Mouse (Mus musculus): Measurements from ENCODE around the gene Dlg2. TPM values are rescaled to one million over a fixed set of nuclear protein-coding genes. Genes with fewer than 3 reads are reported as not detected.

Dlg2 gene
- total RNA-seq, 2 experiments from 2014 or later = 295 to 301 TPM

- intact Hi-C loops (cut with DNase I) = no loop called here
- no peak overlapping the region for H3K4me3 ChIP-seq
- DNase-seq (ENCODE audit: extremely low spot score in 1 of 2, low spot score in 2 of 2) = no peak
- peak overlapping the region; percentile 54 for H3K27ac ChIP-seq
- no peak for TF ChIP-seq CTCF (IDR thresholded peaks at IDR 0.05)
These were observed 907.4 kb downstream of the Dlg2 start for GRCm38 (mm10) chr7:91383873-91384272.

- Histone ChIP-seq H3K4me3 (no peak overlapping the region), H3K27ac (peak overlapping the region; percentile 38)
- intact Hi-C loops (cut with DNase I) = loop anchor here (5.0 kb wide), 1 partner anchor 33 kb away; no protein-coding TSS in a partner anchor
- DNase-seq (ENCODE audit: extremely low spot score in 1 of 2, low spot score in 2 of 2) = no peak
- no peak for TF ChIP-seq CTCF (IDR thresholded peaks at IDR 0.05)
These were observed 912.8 kb downstream of the Dlg2 start for GRCm38 (mm10) chr7:91389272-91389671.

GRCm38 (mm10) chr7:91397827-91398226 lies 921.4 kb downstream of the Dlg2 start:
- TF ChIP-seq CTCF (IDR thresholded peaks at IDR 0.05) = no peak
- intact Hi-C loops (cut with DNase I) = no loop called here
- Histone ChIP-seq H3K4me3 (no peak overlapping the region), H3K27ac (no peak overlapping the region)
- no peak for DNase-seq (ENCODE audit: extremely low spot score in 1 of 2, low spot score in 2 of 2)

GRCm38 (mm10) chr7:91412109-91412508 lies 935.6 kb downstream of the Dlg2 start:
- Histone ChIP-seq H3K27ac (peak overlapping the region; percentile 42), H3K4me3 (no peak overlapping the region)
- TF ChIP-seq CTCF (IDR thresholded peaks at IDR 0.05) = no peak; the same call in 1 of the 2 replicates
- intact Hi-C loops (cut with DNase I) = loop anchor here (5.0 kb wide), 1 partner anchor 115 kb away; no protein-coding TSS in a partner anchor
- DNase-seq (ENCODE audit: extremely low spot score in 1 of 2, low spot score in 2 of 2) = no peak

- intact Hi-C loops (cut with DNase I) = loop anchor here (5.0 kb wide), 1 partner anchor 117 kb away; no protein-coding TSS in a partner anchor
- no peak for TF ChIP-seq CTCF (IDR thresholded peaks at IDR 0.05)
- no peak for DNase-seq (ENCODE audit: extremely low spot score in 1 of 2, low spot score in 2 of 2)
- H3K4me3 ChIP-seq = no peak overlapping the region
- H3K27ac ChIP-seq = peak overlapping the region; percentile 13
These were observed 937.7 kb downstream of the Dlg2 start for GRCm38 (mm10) chr7:91414150-91414549.

- TF ChIP-seq CTCF (IDR thresholded peaks at IDR 0.05) = no peak
- intact Hi-C loops (cut with DNase I) = loop anchor here (5.0 kb wide), 1 partner anchor 117 kb away; no protein-coding TSS in a partner anchor
- no peak overlapping the region for H3K4me3 ChIP-seq
- no peak for DNase-seq (ENCODE audit: extremely low spot score in 1 of 2, low spot score in 2 of 2)
- peak overlapping the region; percentile 13 for H3K27ac ChIP-seq
These were observed 938.3 kb downstream of the Dlg2 start for GRCm38 (mm10) chr7:91414749-91415148.

GRCm38 (mm10) chr7:91420215-91420614 lies 943.7 kb downstream of the Dlg2 start:
- no peak for DNase-seq (ENCODE audit: extremely low spot score in 1 of 2, low spot score in 2 of 2)
- intact Hi-C loops (cut with DNase I) = loop anchor here (5.0 kb wide), 2 partner anchors 33 to 48 kb away; no protein-coding TSS in a partner anchor
- no peak for TF ChIP-seq CTCF (IDR thresholded peaks at IDR 0.05)
- H3K27ac ChIP-seq = peak overlapping the region; percentile 66
- no peak overlapping the region for H3K4me3 ChIP-seq

- no peak overlapping the region; the same call in 1 of the 2 replicates for H3K27ac ChIP-seq
- intact Hi-C loops (cut with DNase I) = loop anchor here (5.0 kb wide), 2 partner anchors 36 to 51 kb away; no protein-coding TSS in a partner anchor
These were observed 947.3 kb downstream of the Dlg2 start for GRCm38 (mm10) chr7:91423784-91424183.

GRCm38 (mm10) chr7:91429712-91430275 lies 953.3 kb downstream of the Dlg2 start:
- peak overlapping the region; percentile 16; the same call in 1 of the 2 replicates for H3K27ac ChIP-seq
- intact Hi-C loops (cut with DNase I) = loop anchor here (2.0 to 10.0 kb wide), 5 partner anchors 167 to 917 kb away; no protein-coding TSS in a partner anchor
- DNase-seq (ENCODE audit: extremely low spot score in 1 of 2, low spot score in 2 of 2) = no peak
- no peak for TF ChIP-seq CTCF (IDR thresholded peaks at IDR 0.05)
- H3K4me3 ChIP-seq = no peak overlapping the region

More at GRCm38 (mm10) chr7:91423784-91424183, 947.3 kb downstream of the Dlg2 start:
- no peak for TF ChIP-seq CTCF (IDR thresholded peaks at IDR 0.05)
- H3K4me3 ChIP-seq = no peak overlapping the region
- no peak for DNase-seq (ENCODE audit: extremely low spot score in 1 of 2, low spot score in 2 of 2)

- TF ChIP-seq CTCF (IDR thresholded peaks at IDR 0.05) = peak; percentile 98
- Histone ChIP-seq H3K27ac (peak overlapping the region; percentile 37; the same call in 1 of the 2 replicates), H3K4me3 (peak overlapping the region; percentile 27)
- DNase-seq (ENCODE audit: extremely low spot score in 1 of 2, low spot score in 2 of 2) = peak; percentile 59 to 68
- intact Hi-C loops (cut with DNase I) = loop anchor here (2.0 to 10.0 kb wide), 5 partner anchors 169 to 919 kb away; no protein-coding TSS in a partner anchor
These were observed 955.2 kb downstream of the Dlg2 start for GRCm38 (mm10) chr7:91431594-91432240.

GRCm38 (mm10) chr7:91432563-91432962 lies 956.1 kb downstream of the Dlg2 start:
- no peak for TF ChIP-seq CTCF (IDR thresholded peaks at IDR 0.05)
- intact Hi-C loops (cut with DNase I) = loop anchor here (5.0 to 10.0 kb wide), 3 partner anchors 340 to 920 kb away; no protein-coding TSS in a partner anchor
- H3K4me3 ChIP-seq = no peak overlapping the region
- no peak for DNase-seq (ENCODE audit: extremely low spot score in 1 of 2, low spot score in 2 of 2)
- no peak overlapping the region for H3K27ac ChIP-seq

GRCm38 (mm10) chr7:91434739-91435138 lies 958.3 kb downstream of the Dlg2 start:
- DNase-seq (ENCODE audit: extremely low spot score in 1 of 2, low spot score in 2 of 2) = no peak
- intact Hi-C loops (cut with DNase I) = loop anchor here (5.0 to 10.0 kb wide), 3 partner anchors 342 to 922 kb away; no protein-coding TSS in a partner anchor
- Histone ChIP-seq H3K4me3 (no peak overlapping the region), H3K27ac (no peak overlapping the region; the same call in 1 of the 2 replicates)
- TF ChIP-seq CTCF (IDR thresholded peaks at IDR 0.05) = peak; percentile 23
